Mouse (Mus musculus): ENCODE data around the gene Arhgap19. TPM values are rescaled to one million over a fixed set of nuclear protein-coding genes. Genes with fewer than 3 reads are reported as not detected.

Arhgap19 gene
- polyA plus RNA-seq, 1 experiment from 2014 or later, result 23.2 TPM

GRCm38 (mm10) chr19:41841105-41841750, 39.4 kb upstream of the Arhgap19 start:
- Histone ChIP-seq H3K9me3 (replicated peaks) (no peaks in the 10 kb centered on the region), H3K36me3 (no peaks in the 10 kb centered on the region), H3K9ac (no peak overlapping the region), H3K4me2 (replicated peaks) (no peak overlapping the region), H3K4me3 (no peak overlapping the region), H3K27me3 (peaks cover 2% of the 10 kb centered on the region; the same call in 1 of the 2 replicates), H3K4me1 (peaks cover 6% of the 10 kb centered on the region), H3K27ac (no peak overlapping the region)
- no peak for ATAC-seq (ENCODE audit: low FRiP score)
- WGBS, result 80% methylated on average over 7 of the region's 7 CpGs

DNA sequence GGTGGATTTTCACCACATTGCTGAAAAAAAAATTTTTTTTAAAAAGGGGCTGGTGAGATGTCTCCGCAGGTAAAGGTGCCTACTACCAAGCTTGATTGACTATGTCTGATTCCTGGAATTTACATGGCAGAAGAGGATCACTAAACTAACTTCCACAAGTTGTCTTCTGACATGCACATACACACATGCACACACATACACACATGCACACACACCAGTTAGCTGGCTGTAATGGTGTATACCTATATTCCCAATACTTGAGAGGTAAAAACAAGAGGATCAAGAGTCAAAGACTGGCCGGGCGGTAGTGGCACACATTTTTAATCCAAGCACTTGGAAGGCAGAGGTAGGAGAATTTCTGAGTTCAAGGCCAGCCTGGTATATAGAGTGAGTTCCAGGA, 37.8 kb upstream of the Arhgap19 start:
- Histone ChIP-seq H3K4me1 (peaks cover 9% of the 10 kb centered on the region), H3K4me3 (no peak overlapping the region), H3K9ac (no peak overlapping the region), H3K27me3 (peaks cover 2% of the 10 kb centered on the region; the same call in 1 of the 2 replicates), H3K9me3 (replicated peaks) (no peaks in the 10 kb centered on the region), H3K36me3 (no peaks in the 10 kb centered on the region), H3K27ac (no peak overlapping the region), H3K4me2 (replicated peaks) (no peak overlapping the region)
- 96% methylated on average over 3 of the region's 3 CpGs for WGBS
- ATAC-seq (ENCODE audit: low FRiP score), result no peak

- no peak overlapping the region for H3K4me3 ChIP-seq
- 80% methylated on average over 6 of the region's 6 CpGs for WGBS
- no peaks in the 10 kb centered on the region for H3K36me3 ChIP-seq
- no peak overlapping the region for H3K27ac ChIP-seq
- H3K4me1 ChIP-seq, result peaks cover 9% of the 10 kb centered on the region
- H3K9me3 ChIP-seq (replicated peaks), result no peaks in the 10 kb centered on the region
- no peak overlapping the region for H3K4me2 ChIP-seq (replicated peaks)
- no peak for ATAC-seq (ENCODE audit: low FRiP score)
- peaks cover 2% of the 10 kb centered on the region; the same call in 1 of the 2 replicates for H3K27me3 ChIP-seq
- no peak overlapping the region for H3K9ac ChIP-seq
These were observed 37.0 kb upstream of the Arhgap19 start for GRCm38 (mm10) chr19:41838808-41839207.

- 78% methylated on average over 4 of the region's 4 CpGs for WGBS
- no peak overlapping the region for H3K9ac ChIP-seq
- no peak overlapping the region for H3K27ac ChIP-seq
These were observed 36.0 kb upstream of the Arhgap19 start for GRCm38 (mm10) chr19:41837917-41838261.

GRCm38 (mm10) chr19:41837194-41837916, 35.5 kb upstream of the Arhgap19 start:
- no peak overlapping the region for H3K4me2 ChIP-seq (replicated peaks)
- peaks cover 14% of the 10 kb centered on the region for H3K27me3 ChIP-seq
- no peak overlapping the region for H3K27ac ChIP-seq
- peaks cover 16% of the 10 kb centered on the region for H3K4me1 ChIP-seq
- no peak overlapping the region for H3K9ac ChIP-seq
- WGBS, result 78% methylated on average over 9 of the region's 9 CpGs
- H3K4me3 ChIP-seq, result no peak overlapping the region
- no peaks in the 10 kb centered on the region for H3K9me3 ChIP-seq (replicated peaks)
- no peaks in the 10 kb centered on the region for H3K36me3 ChIP-seq
- ATAC-seq (ENCODE audit: low FRiP score), result no peak

More at GRCm38 (mm10) chr19:41837917-41838261, 36.0 kb upstream of the Arhgap19 start:
- Histone ChIP-seq H3K36me3 (no peaks in the 10 kb centered on the region), H3K9me3 (replicated peaks) (no peaks in the 10 kb centered on the region), H3K4me1 (peaks cover 11% of the 10 kb centered on the region), H3K27me3 (peaks cover 9% of the 10 kb centered on the region), H3K4me3 (no peak overlapping the region), H3K4me2 (replicated peaks) (no peak overlapping the region)
- ATAC-seq (ENCODE audit: low FRiP score), result no peak

- 58% methylated on average over 3 of the region's 3 CpGs for WGBS
- ATAC-seq (ENCODE audit: low FRiP score), result no peak
These were observed 34.9 kb upstream of the Arhgap19 start for GRCm38 (mm10) chr19:41836719-41837118.

GRCm38 (mm10) chr19:41835816-41836215, 34.0 kb upstream of the Arhgap19 start:
- H3K4me3 ChIP-seq, result no peak overlapping the region
- peaks cover 23% of the 10 kb centered on the region for H3K27me3 ChIP-seq
- H3K36me3 ChIP-seq, result no peaks in the 10 kb centered on the region
- peak; percentile 38; the same call in 1 of the 2 replicates for ATAC-seq (ENCODE audit: low FRiP score)
- H3K4me2 ChIP-seq (replicated peaks), result peak overlapping the region; percentile 34
- H3K9me3 ChIP-seq (replicated peaks), result no peaks in the 10 kb centered on the region
- H3K27ac ChIP-seq, result 0 out of 2 replicates have a peak overlapping the region, but pooled peaks have one; percentile 44
- H3K4me1 ChIP-seq, result peaks cover 28% of the 10 kb centered on the region
- H3K9ac ChIP-seq, result 0 out of 2 replicates have a peak overlapping the region, but pooled peaks have one; percentile 15
- 5% methylated on average over 6 of the region's 6 CpGs for WGBS

More at GRCm38 (mm10) chr19:41836719-41837118, 34.9 kb upstream of the Arhgap19 start:
- H3K36me3 ChIP-seq, result no peaks in the 10 kb centered on the region
- no peak overlapping the region for H3K27ac ChIP-seq
- no peaks in the 10 kb centered on the region for H3K9me3 ChIP-seq (replicated peaks)
- H3K27me3 ChIP-seq, result peaks cover 20% of the 10 kb centered on the region
- no peak overlapping the region for H3K9ac ChIP-seq
- peaks cover 23% of the 10 kb centered on the region for H3K4me1 ChIP-seq
- no peak overlapping the region for H3K4me2 ChIP-seq (replicated peaks)
- H3K4me3 ChIP-seq, result no peak overlapping the region

DNA sequence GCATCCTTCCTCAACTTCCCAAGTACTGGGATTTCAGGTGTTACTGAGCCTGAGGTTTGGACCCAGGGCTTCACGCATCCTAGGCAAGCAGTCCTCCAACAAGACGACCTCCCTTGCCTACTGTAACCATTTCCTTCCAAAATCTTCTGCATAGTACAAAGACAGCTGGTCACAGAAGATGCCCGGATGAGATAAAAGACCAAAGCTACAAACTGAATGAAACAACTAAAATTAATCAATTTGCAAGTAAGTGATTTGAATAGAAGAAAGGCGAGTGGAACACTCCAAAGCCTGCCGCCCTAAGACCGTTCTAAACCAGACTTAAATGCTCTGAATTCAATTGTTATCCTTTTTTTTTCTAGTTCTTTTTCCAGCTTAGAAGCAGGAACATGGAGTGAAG, 33.6 kb upstream of the Arhgap19 start:
- H3K9ac ChIP-seq, result no peak overlapping the region
- H3K27me3 ChIP-seq, result peaks cover 23% of the 10 kb centered on the region
- H3K27ac ChIP-seq, result no peak overlapping the region
- no peaks in the 10 kb centered on the region for H3K9me3 ChIP-seq (replicated peaks)
- no peak overlapping the region for H3K4me3 ChIP-seq
- no peak overlapping the region for H3K4me2 ChIP-seq (replicated peaks)
- no peaks in the 10 kb centered on the region for H3K36me3 ChIP-seq
- peaks cover 28% of the 10 kb centered on the region for H3K4me1 ChIP-seq
- WGBS, result 59% methylated on average over 6 of the region's 6 CpGs
- ATAC-seq (ENCODE audit: low FRiP score), result no peak

DNA sequence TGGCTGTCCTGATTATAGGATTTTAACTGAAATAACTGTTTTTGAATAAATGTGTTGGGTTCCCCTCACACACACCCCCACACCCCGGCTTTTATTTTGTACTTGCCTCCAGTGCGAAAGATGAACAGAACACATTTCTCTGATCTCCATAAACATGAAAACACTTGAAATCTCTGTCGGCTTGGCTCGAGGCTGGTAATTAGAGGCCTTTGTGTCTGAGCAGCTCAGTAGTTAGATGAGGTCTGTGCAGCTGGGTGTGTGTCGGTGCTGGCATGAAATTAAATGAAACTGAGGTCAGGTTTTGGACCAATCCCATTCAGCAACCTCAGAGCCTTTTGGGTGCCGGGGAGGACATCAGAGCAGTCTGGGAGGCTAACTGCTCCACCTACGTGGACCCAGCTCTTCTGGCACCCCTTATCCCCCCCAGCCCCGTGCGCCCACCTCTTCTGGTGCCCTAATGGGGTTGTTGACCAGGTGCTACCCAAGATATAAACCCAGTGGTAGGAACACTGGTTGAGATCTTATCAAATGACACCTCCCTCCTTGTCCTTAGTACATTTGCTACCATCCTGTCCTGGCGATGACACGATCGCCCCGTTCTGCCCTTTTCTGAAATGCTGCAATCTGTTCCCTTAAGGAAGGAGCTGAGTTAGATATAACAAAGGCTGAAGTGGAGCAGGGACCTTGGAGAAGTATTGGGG, 30.8 kb upstream of the Arhgap19 start:
- Histone ChIP-seq H3K27me3 (peaks cover 23% of the 10 kb centered on the region), H3K9me3 (replicated peaks) (no peaks in the 10 kb centered on the region), H3K4me1 (peaks cover 30% of the 10 kb centered on the region), H3K27ac (0 out of 2 replicates have a peak overlapping the region, but pooled peaks have one; percentile 23), H3K4me3 (peak overlapping the region; percentile 88; the same call in 1 of the 2 replicates), H3K36me3 (no peaks in the 10 kb centered on the region), H3K4me2 (replicated peaks) (peak overlapping the region; percentile 98), H3K9ac (peak overlapping the region; percentile 53; the same call in 1 of the 2 replicates)
- 71% methylated on average over 13 of the region's 13 CpGs for WGBS
- ATAC-seq (ENCODE audit: low FRiP score), result no peak

DNA sequence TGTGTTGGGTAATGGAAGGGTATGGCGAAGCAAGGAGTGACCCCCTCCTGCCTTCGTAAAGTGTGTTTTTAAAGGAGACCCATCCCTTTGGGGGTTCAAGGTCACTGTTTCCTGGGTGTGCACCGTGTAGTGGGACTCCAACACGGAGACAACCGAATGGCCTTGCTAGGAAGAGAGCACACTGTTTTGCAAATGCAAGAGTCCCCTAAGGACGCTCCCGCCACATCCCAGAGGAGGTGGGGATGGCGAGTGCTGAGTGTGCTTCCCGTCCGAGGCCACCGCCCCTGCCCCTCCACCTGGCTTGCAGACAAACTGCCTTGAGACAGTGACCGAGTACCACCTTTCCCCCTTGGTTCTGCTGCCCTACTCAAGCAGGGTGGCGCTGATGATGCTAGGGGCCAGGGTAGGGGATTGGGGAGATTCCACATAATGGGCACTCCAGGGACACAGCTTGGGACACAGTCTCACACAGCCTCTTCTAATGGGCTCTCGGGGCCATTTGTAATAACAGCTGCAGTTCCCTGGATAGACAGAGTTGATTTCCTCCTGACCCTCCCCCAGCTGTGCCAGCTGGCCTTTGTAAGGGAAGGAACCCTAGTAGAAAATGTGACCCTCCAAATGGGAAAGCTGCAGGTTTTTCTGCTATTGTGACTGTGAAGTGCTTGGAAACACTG, 30.0 kb upstream of the Arhgap19 start:
- Histone ChIP-seq H3K36me3 (no peaks in the 10 kb centered on the region), H3K4me3 (peak overlapping the region; percentile 88), H3K4me2 (replicated peaks) (peak overlapping the region; percentile 98), H3K4me1 (peaks cover 30% of the 10 kb centered on the region), H3K9ac (peak overlapping the region; percentile 53), H3K27me3 (peaks cover 23% of the 10 kb centered on the region), H3K9me3 (replicated peaks) (no peaks in the 10 kb centered on the region), H3K27ac (0 out of 2 replicates have a peak overlapping the region, but pooled peaks have one; percentile 23)
- WGBS, result 3% methylated on average over 14 of the region's 14 CpGs
- no peak for ATAC-seq (ENCODE audit: low FRiP score)

GRCm38 (mm10) chr19:41831101-41831570, 29.3 kb upstream of the Arhgap19 start:
- Histone ChIP-seq H3K27ac (peak overlapping the region; percentile 87; the same call in 1 of the 2 replicates), H3K36me3 (no peaks in the 10 kb centered on the region), H3K4me3 (peak overlapping the region; percentile 88), H3K27me3 (peaks cover 21% of the 10 kb centered on the region), H3K4me2 (replicated peaks) (peak overlapping the region; percentile 98), H3K4me1 (peaks cover 30% of the 10 kb centered on the region), H3K9ac (peak overlapping the region; percentile 89), H3K9me3 (replicated peaks) (no peaks in the 10 kb centered on the region)
- WGBS, result under 1% methylated on average over 19 of the region's 19 CpGs
- no peak for ATAC-seq (ENCODE audit: low FRiP score)
